Comparison of ENCODE assay signal across 8 mouse cellular contexts in the genomic region with DNA sequence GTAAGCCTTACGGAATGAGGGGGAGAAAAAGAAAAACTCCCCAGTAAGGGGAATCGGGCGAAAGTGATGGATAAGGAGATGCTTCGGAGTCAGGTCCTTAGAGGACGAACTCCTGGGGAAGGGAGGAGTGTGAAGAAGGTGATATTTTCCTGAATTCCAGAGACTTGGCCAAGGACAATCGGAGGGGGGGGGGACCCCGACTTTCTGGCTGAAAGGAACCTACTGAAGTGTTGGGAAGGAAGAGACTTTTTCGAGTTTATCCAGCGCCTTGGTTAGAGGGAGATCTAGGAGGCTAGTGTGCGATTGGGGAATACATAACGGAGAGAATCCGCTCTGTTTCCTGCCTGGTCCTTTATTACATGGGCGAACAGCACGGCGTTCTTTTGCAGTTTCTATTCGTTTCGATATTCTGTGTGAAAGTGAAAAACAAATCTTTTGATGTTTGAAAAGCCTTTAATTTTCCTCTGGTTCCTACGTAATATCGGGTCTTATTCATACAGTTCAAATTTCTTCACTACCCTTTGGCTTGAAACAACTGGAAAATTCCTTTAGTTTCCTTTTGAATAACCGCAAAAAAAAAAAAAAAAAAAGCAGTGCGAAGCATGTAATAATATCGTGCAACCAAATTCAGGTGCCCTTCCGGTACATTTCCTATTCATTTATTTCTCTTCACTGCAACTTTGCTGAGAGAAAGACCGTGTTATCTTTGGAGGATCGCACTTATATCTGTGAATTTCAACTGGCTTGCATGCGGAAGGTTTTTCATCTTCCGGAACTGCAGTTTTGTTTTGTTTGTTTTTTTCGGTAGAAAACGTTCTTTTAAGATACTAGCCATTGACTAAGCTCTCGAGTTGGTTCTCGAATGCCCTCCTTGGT. TPM values are rescaled to one million over a fixed set of nuclear protein-coding genes. Genes with fewer than 3 reads are reported as not detected.
DNase-seq lines count a peak whose midpoint lies in the region; ATAC-seq lines count a peak whose summit lies in the region.

No protein-coding gene starts in this region.

- peaks cover 3% of the 10 kb centered on the region; the same call in 1 of the 2 replicates for H3K4me1 ChIP-seq in embryonic facial prominence, embryonic 10.5 days
- H3K4me1 ChIP-seq in hindbrain, embryonic 15.5 days (replicated peaks) = no peaks in the 10 kb centered on the region
- H3K4me1 ChIP-seq in midbrain, embryonic 13.5 days (replicated peaks) = peaks cover 11% of the 10 kb centered on the region

- peak overlapping the region; percentile 66 for H3K9ac ChIP-seq in hindbrain, embryonic 15.5 days
- H3K9ac ChIP-seq in midbrain, embryonic 13.5 days (replicated peaks) = peak overlapping the region; percentile 82

- H3K36me3 ChIP-seq in embryonic facial prominence, embryonic 10.5 days (replicated peaks) = no peaks in the 10 kb centered on the region
- H3K36me3 ChIP-seq in hindbrain, embryonic 15.5 days = no peaks in the 10 kb centered on the region
- no peaks in the 10 kb centered on the region for H3K36me3 ChIP-seq in midbrain, embryonic 13.5 days

- H3K4me3 ChIP-seq in embryonic facial prominence, embryonic 10.5 days = peak overlapping the region; percentile 73
- peak overlapping the region; percentile 61 for H3K4me3 ChIP-seq in hindbrain, embryonic 15.5 days
- H3K4me3 ChIP-seq in midbrain, embryonic 13.5 days (replicated peaks) = peak overlapping the region; percentile 63

- no peaks in the 10 kb centered on the region for H3K27me3 ChIP-seq in embryonic facial prominence, embryonic 10.5 days (replicated peaks; ENCODE audit: low read depth, poor library complexity, severe bottlenecking)
- no peaks in the 10 kb centered on the region for H3K27me3 ChIP-seq in hindbrain, embryonic 15.5 days
- no peaks in the 10 kb centered on the region for H3K27me3 ChIP-seq in midbrain, embryonic 13.5 days

- no peaks in the 10 kb centered on the region for H3K9me3 ChIP-seq in embryonic facial prominence, embryonic 10.5 days
- H3K9me3 ChIP-seq in hindbrain, embryonic 15.5 days = no peaks in the 10 kb centered on the region
- no peaks in the 10 kb centered on the region for H3K9me3 ChIP-seq in midbrain, embryonic 13.5 days

- peak overlapping the region; percentile 53 for H3K4me2 ChIP-seq in hindbrain, embryonic 15.5 days
- H3K4me2 ChIP-seq in midbrain, embryonic 13.5 days (replicated peaks) = peak overlapping the region; percentile 55

- intact Hi-C loops in heart, postnatal 14 days (cut with DNase I) = no loop called here

- peak; percentile 81 for DNase-seq in heart, adult 11 months
- no peak for DNase-seq in heart, postnatal 14 days
- DNase-seq in embryonic facial prominence, embryonic 10.5 days (ENCODE audit: low spot score) = peak; percentile 29
- DNase-seq in ovary, postnatal 14 days (ENCODE audit: low spot score) = no peak
- DNase-seq in right cerebral cortex, postnatal 10 days (ENCODE audit: low spot score in 2 of 2) = no peak

- peak overlapping the region; percentile 95 for H3K27ac ChIP-seq in embryonic facial prominence, embryonic 10.5 days (replicated peaks)
- H3K27ac ChIP-seq in hindbrain, embryonic 15.5 days (replicated peaks) = peak overlapping the region; percentile 93
- H3K27ac ChIP-seq in midbrain, embryonic 13.5 days = peak overlapping the region; percentile 98

- WGBS in embryonic facial prominence, embryonic 10.5 days = 22% methylated on average over 31 of the region's 31 CpGs
- 24% methylated on average over 31 of the region's 31 CpGs for WGBS in hindbrain, embryonic 15.5 days
- 25% methylated on average over 31 of the region's 31 CpGs for WGBS in midbrain, embryonic 13.5 days

- peak; percentile 30 for ATAC-seq in CD4-positive, CD25-positive, alpha-beta regulatory T cell, adult 4 months
- ATAC-seq in hindbrain, embryonic 15.5 days (ENCODE audit: low FRiP score, low read depth) = no peak
- ATAC-seq in midbrain, embryonic 13.5 days = no peak; the same call in 1 of the 2 replicates

RNA-seq across cellular contexts. Expression of gene Phf6, which starts 1.0 kb away (rescaled TPM):
- total RNA-seq in heart, postnatal 14 days (2021) = 1 to 10 TPM; 5.4 to 6.4 TPM
- 10 to 100 TPM; 34.9 to 40.1 TPM for polyA plus RNA-seq in CD4-positive, CD25-positive, alpha-beta regulatory T cell, adult 4 months (2017; shearing (Covaris generic))
- 103 and 104 TPM in 2 replicates for polyA plus RNA-seq in embryonic facial prominence, embryonic 10.5 days (2016; fragmentation: Nextera tagmentation; extraction: Ambion mirVana)
- polyA plus RNA-seq in hindbrain, embryonic 15.5 days (2015; fragmentation: Nextera tagmentation; extraction: Ambion mirVana) = 54.4 and 56.3 TPM in 2 replicates
- polyA plus RNA-seq in midbrain, embryonic 13.5 days (2015; fragmentation: Nextera tagmentation; extraction: Ambion mirVana) = 91.0 and 94.3 TPM in 2 replicates

Comparison
In these comparisons a context has a peak if more than half of its experiments do, and no peak if none do; other contexts are left out.
1. DNase-seq: peak in heart, adult 11 months (single experiment) and embryonic facial prominence, embryonic 10.5 days (single experiment); none in heart, postnatal 14 days (0 of 2), ovary, postnatal 14 days (single experiment) and right cerebral cortex, postnatal 10 days (0 of 2).
2. Peak in every context shown above with its lines, with median percentiles within 50 percentile points of each other: H3K27ac ChIP-seq and H3K4me3 ChIP-seq.